Mouse (Mus musculus): ENCODE results near the gene Gm20388. TPM values are rescaled to one million over a fixed set of nuclear protein-coding genes. Genes with fewer than 3 reads are reported as not detected.

Gene Gm20388
- polyA plus RNA-seq, 1 experiment from 2014 or later, result not detected

DNA sequence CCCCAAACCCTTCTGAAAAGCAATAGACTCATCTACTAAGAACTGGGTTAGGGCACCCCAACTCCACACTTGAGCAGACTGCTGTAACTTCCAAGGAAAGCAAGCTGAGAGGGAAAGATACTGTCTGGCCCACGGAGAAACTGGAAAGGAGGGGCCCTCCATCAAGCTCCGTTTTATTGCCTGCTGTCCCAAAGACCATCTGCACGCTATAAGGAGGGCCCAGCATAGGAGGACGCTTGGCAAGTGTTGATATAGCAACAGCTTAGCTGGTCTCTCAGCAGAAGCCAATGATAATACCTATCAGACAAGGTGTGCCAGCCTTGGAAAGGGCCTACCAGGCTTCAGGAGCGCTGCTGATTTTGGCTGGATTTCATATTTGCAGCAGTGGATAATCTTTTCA, 3940.9 kb downstream of the Gm20388 start:
- H3K27ac ChIP-seq, result no peak overlapping the region
- no peak overlapping the region for H3K4me2 ChIP-seq (replicated peaks)
- no peak overlapping the region for H3K9ac ChIP-seq
- H3K4me3 ChIP-seq, result no peak overlapping the region
- WGBS, result 69% methylated on average over 5 of the region's 5 CpGs
- ATAC-seq (ENCODE audit: insufficient number of reproducible peaks, insufficient read depth, low FRiP score, low TSS enrichment), result no peak
- no peaks in the 10 kb centered on the region for H3K4me1 ChIP-seq
- no peaks in the 10 kb centered on the region for H3K36me3 ChIP-seq
- no peaks in the 10 kb centered on the region; the same call in 1 of the 2 replicates for H3K9me3 ChIP-seq
- no peaks in the 10 kb centered on the region for H3K27me3 ChIP-seq

DNA sequence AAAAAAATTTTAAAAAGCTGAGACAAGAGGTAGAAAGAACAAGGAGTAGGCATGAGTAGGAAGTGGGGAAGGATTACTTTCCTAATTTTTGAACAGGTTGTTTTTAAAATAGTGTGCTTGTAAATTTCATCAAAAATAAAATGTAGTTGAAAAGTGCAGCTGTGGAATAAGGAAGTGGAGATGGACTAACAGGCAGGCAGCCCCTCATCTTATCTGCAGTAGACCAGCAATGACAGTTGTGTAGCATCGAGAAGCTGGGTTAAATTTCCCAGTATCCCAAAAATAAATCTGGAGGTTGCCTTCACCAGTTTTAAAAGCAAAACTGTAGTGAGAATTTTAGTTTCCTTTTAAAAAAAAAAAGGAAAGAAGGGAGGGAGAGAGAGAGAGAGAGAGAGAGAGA, 3943.6 kb downstream of the Gm20388 start:
- Histone ChIP-seq H3K4me3 (no peak overlapping the region), H3K36me3 (no peaks in the 10 kb centered on the region), H3K9me3 (no peaks in the 10 kb centered on the region; the same call in 1 of the 2 replicates), H3K4me2 (replicated peaks) (no peak overlapping the region), H3K27me3 (no peaks in the 10 kb centered on the region), H3K4me1 (peaks cover 9% of the 10 kb centered on the region; the same call in 1 of the 2 replicates), H3K9ac (no peak overlapping the region), H3K27ac (no peak overlapping the region)
- 87% methylated on average over 1 of the region's 1 CpGs for WGBS
- ATAC-seq (ENCODE audit: insufficient number of reproducible peaks, insufficient read depth, low FRiP score, low TSS enrichment), result no peak

DNA sequence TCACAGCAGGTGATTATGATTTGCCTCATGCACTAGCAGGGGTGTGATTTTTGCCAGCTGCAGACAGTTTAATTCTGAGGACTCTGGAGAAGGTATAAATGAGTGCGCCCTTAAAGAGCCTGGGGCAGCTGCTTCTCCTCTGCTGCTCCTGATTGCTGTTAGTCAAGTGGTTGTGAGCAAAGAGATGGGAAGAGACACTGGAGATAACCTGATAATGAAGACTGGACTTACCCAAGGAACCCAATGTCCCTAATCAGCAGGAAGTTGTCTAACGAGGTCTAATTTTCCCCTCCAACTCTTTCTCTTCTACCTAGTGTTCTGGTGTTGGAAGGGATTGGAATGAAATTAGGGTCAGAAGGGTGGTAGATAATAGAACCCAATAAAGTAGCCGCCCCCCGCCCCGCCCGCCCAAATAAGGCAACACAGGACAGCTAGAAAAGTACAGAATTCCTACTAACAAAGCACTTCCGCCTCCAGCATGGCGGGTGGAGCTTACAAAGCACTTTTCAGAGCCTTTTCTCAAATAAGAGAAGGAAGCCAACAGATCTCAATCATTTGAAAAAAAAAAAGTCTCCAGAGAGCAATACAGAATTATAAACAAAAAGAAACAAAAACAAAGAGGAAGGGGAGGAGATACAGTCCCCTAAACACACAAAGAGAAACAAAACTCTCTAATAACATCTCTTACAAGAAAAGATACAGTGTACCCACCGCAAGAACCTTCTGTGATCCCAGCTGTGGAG, 3944.3 kb downstream of the Gm20388 start:
- 85% methylated on average over 9 of the region's 9 CpGs for WGBS
- Histone ChIP-seq H3K27ac (no peak overlapping the region), H3K9me3 (no peaks in the 10 kb centered on the region; the same call in 1 of the 2 replicates), H3K4me1 (peaks cover 9% of the 10 kb centered on the region; the same call in 1 of the 2 replicates), H3K36me3 (no peaks in the 10 kb centered on the region), H3K4me2 (replicated peaks) (no peak overlapping the region), H3K9ac (no peak overlapping the region), H3K4me3 (no peak overlapping the region), H3K27me3 (no peaks in the 10 kb centered on the region)
- ATAC-seq (ENCODE audit: insufficient number of reproducible peaks, insufficient read depth, low FRiP score, low TSS enrichment), result no peak

DNA sequence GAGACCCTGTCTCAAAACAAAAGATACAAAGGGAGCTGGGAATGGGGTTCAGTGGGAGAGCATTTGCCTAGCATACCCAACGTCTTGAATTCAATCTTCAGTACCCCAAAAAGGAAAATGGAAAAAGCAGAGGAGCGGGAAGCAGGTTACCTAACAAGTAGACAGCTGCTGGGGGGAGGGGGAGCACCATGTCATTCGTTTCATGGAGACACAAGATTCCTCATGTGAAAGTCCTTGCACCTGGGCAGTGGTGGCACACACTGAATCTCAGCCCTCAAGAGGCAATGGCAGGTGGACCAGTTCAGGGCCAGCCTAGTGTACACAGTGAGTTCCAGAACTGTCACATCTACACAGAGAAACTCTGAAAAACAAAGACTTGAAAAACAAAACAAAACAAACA, 3946.7 kb downstream of the Gm20388 start:
- Histone ChIP-seq H3K4me2 (replicated peaks) (peak overlapping the region; percentile 93; the same call in 1 of the 2 replicates), H3K27me3 (peaks cover 5% of the 10 kb centered on the region), H3K9me3 (no peaks in the 10 kb centered on the region; the same call in 1 of the 2 replicates), H3K4me1 (peaks cover 9% of the 10 kb centered on the region; the same call in 1 of the 2 replicates), H3K36me3 (no peaks in the 10 kb centered on the region), H3K27ac (no peak overlapping the region), H3K9ac (no peak overlapping the region), H3K4me3 (no peak overlapping the region)
- 79% methylated on average over 3 of the region's 3 CpGs for WGBS
- ATAC-seq (ENCODE audit: insufficient number of reproducible peaks, insufficient read depth, low FRiP score, low TSS enrichment), result no peak

DNA sequence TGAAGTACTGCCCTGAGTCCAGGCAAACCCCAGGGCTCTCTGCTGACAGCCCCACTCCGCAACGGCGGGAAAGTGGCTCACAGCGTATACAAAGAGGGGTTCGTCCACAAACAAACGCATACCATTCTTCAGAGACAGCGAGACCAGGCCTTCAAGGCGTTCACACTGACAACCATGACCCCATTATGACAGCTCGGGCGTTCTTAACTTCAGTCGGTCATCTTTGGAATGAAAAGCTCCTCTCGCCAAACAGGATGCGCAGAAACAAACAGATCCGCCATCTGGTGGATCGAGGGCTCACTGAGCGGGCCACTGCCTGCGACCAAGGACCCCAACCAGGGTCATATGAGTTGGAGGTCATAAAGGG, 3947.9 kb downstream of the Gm20388 start:
- WGBS, result under 1% methylated on average over 17 of the region's 17 CpGs
- Histone ChIP-seq H3K27ac (no peak overlapping the region), H3K4me3 (peak overlapping the region; percentile 95), H3K36me3 (no peaks in the 10 kb centered on the region), H3K27me3 (peaks cover 9% of the 10 kb centered on the region), H3K9me3 (no peaks in the 10 kb centered on the region; the same call in 1 of the 2 replicates), H3K4me1 (peaks cover 9% of the 10 kb centered on the region; the same call in 1 of the 2 replicates), H3K9ac (peak overlapping the region; percentile 82), H3K4me2 (replicated peaks) (peak overlapping the region; percentile 93)
- no peak for ATAC-seq (ENCODE audit: insufficient number of reproducible peaks, insufficient read depth, low FRiP score, low TSS enrichment)

DNA sequence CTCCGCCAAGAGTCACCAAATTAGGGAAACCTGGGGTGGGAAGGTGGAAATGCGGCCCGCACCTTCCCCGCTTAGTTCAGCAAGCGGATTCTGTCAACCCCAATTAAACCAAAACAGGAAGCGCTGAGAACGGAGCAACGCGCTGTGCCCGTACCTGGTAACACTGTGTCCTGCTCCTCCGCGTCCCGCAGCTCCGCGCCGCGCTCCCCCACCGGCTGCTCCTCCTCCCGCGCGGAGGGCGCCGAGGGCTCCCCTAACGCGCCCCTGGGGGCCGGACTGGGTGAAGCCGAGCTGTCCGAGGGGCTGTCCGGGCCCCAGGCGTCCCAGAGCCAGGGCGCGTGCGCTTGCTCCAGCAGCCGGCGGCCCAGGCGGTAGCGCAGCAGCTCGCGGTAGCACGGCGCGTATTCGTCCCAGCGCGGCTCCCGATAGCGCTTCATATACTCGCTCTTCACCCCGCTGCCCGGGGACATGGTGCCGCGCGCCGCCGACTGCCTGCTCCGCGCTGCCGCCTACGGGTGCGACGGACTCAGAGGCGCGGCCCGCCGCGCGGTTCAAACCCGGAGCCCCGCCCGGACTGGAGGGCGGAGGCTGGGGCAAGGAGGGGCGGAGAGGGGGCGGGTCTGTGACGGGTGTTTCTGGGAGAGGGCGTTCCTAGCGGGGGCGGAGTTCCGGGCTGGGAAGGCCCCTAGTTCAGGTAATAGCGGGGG, 3948.5 kb downstream of the Gm20388 start:
- peak overlapping the region; percentile 93 for H3K4me2 ChIP-seq (replicated peaks)
- H3K27me3 ChIP-seq, result peaks cover 9% of the 10 kb centered on the region
- ATAC-seq (ENCODE audit: insufficient number of reproducible peaks, insufficient read depth, low FRiP score, low TSS enrichment), result peak; percentile 88
- no peaks in the 10 kb centered on the region; the same call in 1 of the 2 replicates for H3K9me3 ChIP-seq
- WGBS, result under 1% methylated on average over 78 of the region's 79 CpGs
- H3K27ac ChIP-seq, result peak overlapping the region; percentile 77
- H3K9ac ChIP-seq, result peak overlapping the region; percentile 82
- peaks cover 9% of the 10 kb centered on the region; the same call in 1 of the 2 replicates for H3K4me1 ChIP-seq
- H3K4me3 ChIP-seq, result peak overlapping the region; percentile 95
- H3K36me3 ChIP-seq, result no peaks in the 10 kb centered on the region

DNA sequence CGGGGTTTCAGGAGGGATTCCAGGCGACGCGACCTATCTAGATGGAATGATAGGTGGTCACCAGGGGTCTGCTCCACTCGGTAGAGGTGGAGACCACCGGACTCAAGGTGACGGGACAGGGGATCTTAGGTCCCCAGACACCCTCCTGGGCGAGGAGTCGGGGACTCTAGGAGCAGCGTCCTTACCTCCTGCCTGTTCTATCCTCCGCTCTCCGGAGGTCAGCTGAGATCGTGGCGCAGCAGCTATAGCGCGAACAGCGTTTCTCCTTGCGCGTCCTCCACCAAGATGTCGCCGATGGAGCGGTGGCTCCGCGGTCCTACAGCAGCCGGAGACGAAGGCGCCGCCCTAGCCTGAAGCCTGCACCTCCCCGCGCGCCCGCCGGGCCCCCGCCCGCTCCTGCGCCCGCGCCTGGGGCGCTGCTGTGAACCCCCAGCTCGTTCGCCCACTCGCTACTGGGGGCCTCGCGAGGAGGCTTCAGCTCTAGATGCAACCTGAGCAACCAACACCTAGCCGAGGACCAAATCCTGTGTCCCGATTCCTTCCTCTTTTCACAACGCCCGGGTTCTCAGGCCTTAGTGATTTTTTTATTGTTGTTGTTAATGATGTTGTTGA, 3949.1 kb downstream of the Gm20388 start, which contains the start of gene Ccsap:
Ccsap (minus strand) TSS at position 562 of the 612 bp plus-strand sequence.
- Histone ChIP-seq H3K36me3 (no peaks in the 10 kb centered on the region), H3K9ac (peak within 1 kb of the TSS; percentile 82), H3K4me1 (peaks cover 9% of the 10 kb centered on the region; the same call in 1 of the 2 replicates), H3K27me3 (peaks cover 12% of the 10 kb centered on the region), H3K4me3 (peak within 1 kb of the TSS; percentile 95), H3K27ac (peak within 1 kb of the TSS; percentile 77), H3K4me2 (replicated peaks) (peak within 1 kb of the TSS; percentile 93), H3K9me3 (no peaks in the 10 kb centered on the region; the same call in 1 of the 2 replicates)
- 1% methylated on average over 48 of the region's 48 CpGs for WGBS
- ATAC-seq (ENCODE audit: insufficient number of reproducible peaks, insufficient read depth, low FRiP score, low TSS enrichment), result no peak; the same call in 1 of the 2 replicates

DNA sequence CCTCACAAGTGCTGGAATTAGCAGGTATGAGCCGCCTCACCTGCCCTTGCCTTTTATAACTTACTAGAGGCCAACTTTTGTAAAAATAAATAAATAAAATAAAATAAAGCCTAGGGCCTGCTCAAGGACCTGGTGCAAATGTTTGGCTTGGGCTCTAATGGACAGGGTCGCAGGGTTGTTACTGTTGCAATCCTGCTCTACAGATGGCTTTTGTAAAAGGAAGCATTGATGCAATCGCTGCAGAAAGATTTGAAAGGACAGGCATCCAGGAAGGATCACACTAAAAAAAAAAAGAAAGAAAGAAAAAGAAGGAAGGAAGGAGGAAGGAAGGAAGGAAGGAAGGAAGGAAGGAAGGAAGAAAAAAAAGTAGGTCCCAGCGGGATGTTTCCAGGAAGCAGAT, 3949.7 kb downstream of the Gm20388 start:
- Histone ChIP-seq H3K9me3 (no peaks in the 10 kb centered on the region), H3K9ac (no peak overlapping the region), H3K36me3 (no peaks in the 10 kb centered on the region), H3K4me2 (replicated peaks) (peak overlapping the region; percentile 93), H3K27me3 (peaks cover 12% of the 10 kb centered on the region), H3K4me3 (peak overlapping the region; percentile 95; the same call in 1 of the 2 replicates), H3K27ac (no peak overlapping the region), H3K4me1 (peaks cover 9% of the 10 kb centered on the region; the same call in 1 of the 2 replicates)
- WGBS, result 70% methylated on average over 4 of the region's 4 CpGs
- ATAC-seq (ENCODE audit: insufficient number of reproducible peaks, insufficient read depth, low FRiP score, low TSS enrichment), result no peak

DNA sequence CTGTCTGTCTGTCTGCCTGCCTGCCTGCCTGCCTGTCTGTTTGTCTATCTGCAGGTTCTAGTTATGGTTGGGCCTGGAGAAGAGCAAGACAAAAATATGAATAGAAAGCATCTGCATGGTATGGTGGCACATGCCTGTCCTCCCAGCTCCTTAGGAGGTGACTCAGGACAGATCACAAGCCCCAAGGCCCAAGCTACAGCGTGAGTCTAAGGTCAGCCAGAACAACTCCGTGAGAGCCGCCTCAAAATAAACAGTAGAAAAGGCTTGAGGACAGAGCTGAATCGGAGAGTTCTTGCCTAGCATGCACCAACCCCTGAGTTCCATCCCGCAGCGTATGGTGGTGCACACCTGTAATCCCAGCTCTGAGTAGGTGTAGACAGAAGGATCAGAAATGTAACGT, 3955.1 kb downstream of the Gm20388 start:
- no peak overlapping the region for H3K9ac ChIP-seq
- H3K4me3 ChIP-seq, result no peak overlapping the region
- H3K27ac ChIP-seq, result no peak overlapping the region
- no peaks in the 10 kb centered on the region for H3K36me3 ChIP-seq
- H3K9me3 ChIP-seq, result no peaks in the 10 kb centered on the region
- ATAC-seq (ENCODE audit: insufficient number of reproducible peaks, insufficient read depth, low FRiP score, low TSS enrichment), result no peak
- no peaks in the 10 kb centered on the region for H3K4me1 ChIP-seq
- no peak overlapping the region for H3K4me2 ChIP-seq (replicated peaks)
- 80% methylated on average over 7 of the region's 7 CpGs for WGBS
- peaks cover 12% of the 10 kb centered on the region for H3K27me3 ChIP-seq

DNA sequence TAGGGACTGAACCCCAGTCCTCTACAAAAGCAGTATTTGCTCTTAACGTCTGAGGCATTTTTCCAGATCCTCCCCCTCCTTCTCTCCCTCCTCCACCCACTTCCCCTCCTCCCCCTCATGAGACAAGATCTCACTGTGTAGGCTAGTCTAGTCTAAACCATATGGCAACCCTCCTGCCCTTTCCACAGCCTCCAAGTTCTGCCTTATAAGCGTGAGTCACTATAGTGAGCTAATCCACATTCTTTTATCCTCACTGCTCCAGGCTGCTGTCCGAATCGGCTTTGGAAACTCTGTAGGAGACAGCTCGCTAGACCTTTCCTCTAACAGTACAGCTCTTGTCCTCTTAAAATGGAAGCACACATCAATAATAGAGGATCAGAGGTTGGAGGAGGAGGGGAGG, 3956.3 kb downstream of the Gm20388 start:
- no peak for ATAC-seq (ENCODE audit: insufficient number of reproducible peaks, insufficient read depth, low FRiP score, low TSS enrichment)
- Histone ChIP-seq H3K27ac (no peak overlapping the region), H3K9ac (no peak overlapping the region), H3K36me3 (no peaks in the 10 kb centered on the region), H3K4me3 (no peak overlapping the region), H3K4me1 (no peaks in the 10 kb centered on the region), H3K27me3 (peaks cover 7% of the 10 kb centered on the region), H3K4me2 (replicated peaks) (no peak overlapping the region), H3K9me3 (no peaks in the 10 kb centered on the region)
- 14% methylated on average over 5 of the region's 5 CpGs for WGBS

DNA sequence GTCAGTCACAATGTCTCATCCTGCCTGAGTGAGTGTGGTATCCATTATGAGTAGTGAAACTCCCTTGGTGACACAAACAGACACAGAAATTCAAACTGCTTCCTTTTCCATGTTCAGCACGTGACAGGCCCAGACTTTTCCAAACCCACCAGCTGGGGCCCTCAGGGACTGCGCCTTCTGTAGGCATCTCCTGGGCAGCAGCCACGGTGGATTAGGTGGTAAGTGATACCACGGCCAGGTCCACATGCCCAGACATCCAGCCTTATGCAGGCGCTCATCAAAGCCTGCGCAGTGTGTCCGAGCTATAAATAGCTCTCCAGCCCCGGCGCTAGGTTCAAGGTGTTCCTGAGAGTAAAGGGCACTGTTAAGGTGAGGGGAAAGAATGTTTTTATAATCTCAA, 3961.4 kb downstream of the Gm20388 start:
- Histone ChIP-seq H3K4me3 (no peak overlapping the region), H3K27ac (no peak overlapping the region), H3K36me3 (no peaks in the 10 kb centered on the region), H3K27me3 (no peaks in the 10 kb centered on the region), H3K9me3 (no peaks in the 10 kb centered on the region), H3K9ac (no peak overlapping the region), H3K4me1 (no peaks in the 10 kb centered on the region), H3K4me2 (replicated peaks) (no peak overlapping the region)
- 58% methylated on average over 9 of the region's 9 CpGs for WGBS
- no peak for ATAC-seq (ENCODE audit: insufficient number of reproducible peaks, insufficient read depth, low FRiP score, low TSS enrichment)
